Mouse (Mus musculus) embryonic facial prominence, embryonic 13.5 days (tissue): ENCODE measurements around the gene Mgat4c. TPM values are rescaled to one million over a fixed set of nuclear protein-coding genes. Genes with fewer than 3 reads are reported as not detected.

ENCODE experiments used
- ATAC-seq: fragments of 200-750 bp; cut with Nextera tagmentation; 2 replicates; pipeline ENCODE4 v1.8.0; 2017; ENCODE audit warnings: low read depth; ENCODE audit not compliant: insufficient number of reproducible peaks, insufficient read depth, low FRiP score, low TSS enrichment
- H3K27ac ChIP-seq: fragments of 300-500 bp; sonication (generic); 2 replicates; pipeline ENCODE4 v1.5.1; 2015; ENCODE audit warnings: moderate library complexity, mild to moderate bottlenecking, inconsistent platforms
- H3K27me3 ChIP-seq: fragments of 300-500 bp; sonication (generic); 2 replicates; pipeline ENCODE4 v1.6.1; 2015; ENCODE audit warnings: mild to moderate bottlenecking, inconsistent platforms
- H3K36me3 ChIP-seq: fragments of 300-500 bp; sonication (generic); 2 replicates; pipeline ENCODE4 v1.6.1; 2015; ENCODE audit warnings: mild to moderate bottlenecking, inconsistent platforms
- H3K4me1 ChIP-seq: fragments of 300-500 bp; sonication (generic); 2 replicates; pipeline ENCODE4 v1.6.1; 2015; ENCODE audit warnings: inconsistent platforms
- H3K4me2 ChIP-seq: fragments of 300-500 bp; sonication (generic); 2 replicates; pipeline ENCODE4 v1.6.1; 2015; ENCODE audit warnings: moderate library complexity, mild to moderate bottlenecking, inconsistent platforms
- H3K4me3 ChIP-seq: fragments of 300-500 bp; sonication (generic); 2 replicates; pipeline ENCODE4 v1.5.1; 2015; ENCODE audit warnings: mild to moderate bottlenecking, inconsistent platforms
- H3K9ac ChIP-seq: fragments of 300-500 bp; sonication (generic); 2 replicates; pipeline ENCODE4 v1.6.1; 2015; ENCODE audit warnings: mild to moderate bottlenecking, inconsistent platforms
- H3K9me3 ChIP-seq: fragments of 300-500 bp; sonication (generic); 2 replicates; pipeline ENCODE4 v1.6.1; 2016; ENCODE audit warnings: inconsistent platforms
- WGBS: fragments of 180-500 bp; shearing (Covaris S2); methylation state at CpG from one replicate; pipeline ENCODE4 v1.1.7; 2015; ENCODE audit warnings: mixed read lengths; 5-methylcytosine and 5-hydroxymethylcytosine counted together
- polyA plus RNA-seq: library from polyadenylated mRNA; unstranded; fragments of >200 nt; fragmentation: Nextera tagmentation; extraction: Ambion mirVana; gene quantifications from 2 replicates; pipeline ENCODE4 v1.2.1, GENCODE M21; 2015

Gene Mgat4c
- polyA plus RNA-seq, 1 experiment from 2014 or later: 3.0 TPM

- no peak for ATAC-seq
- H3K4me3 ChIP-seq: no peak overlapping the region
- 77% methylated on average over 2 of the region's 2 CpGs for WGBS
- no peaks in the 10 kb centered on the region for H3K36me3 ChIP-seq
- no peak overlapping the region for H3K27ac ChIP-seq
- no peak overlapping the region for H3K9ac ChIP-seq
- H3K27me3 ChIP-seq: no peaks in the 10 kb centered on the region
- H3K9me3 ChIP-seq: no peaks in the 10 kb centered on the region
- no peak overlapping the region for H3K4me2 ChIP-seq
- H3K4me1 ChIP-seq: no peaks in the 10 kb centered on the region
Measured at GRCm38 (mm10) chr10:101827944-101828343, 146.7 kb downstream of the Mgat4c start.

DNA sequence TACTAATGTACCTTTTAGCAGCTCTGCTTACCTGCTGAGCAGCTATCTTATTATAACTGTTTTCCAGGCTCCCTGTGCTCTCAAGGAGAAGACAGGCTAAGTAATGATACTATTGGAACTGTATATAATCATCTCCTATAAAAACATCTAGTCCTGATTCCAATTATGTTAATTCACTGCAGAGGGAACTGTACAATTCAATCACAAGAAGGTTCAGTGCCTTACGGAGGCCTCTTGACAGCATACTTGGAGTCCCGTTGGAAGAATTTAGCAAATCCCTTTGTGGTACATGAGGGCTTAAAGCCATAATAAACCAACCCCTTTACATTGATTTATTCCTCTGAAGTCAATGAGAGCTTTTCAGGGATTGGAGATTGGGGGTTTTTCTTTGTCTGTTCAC, 174.8 kb downstream of the Mgat4c start:
- no peak overlapping the region for H3K4me3 ChIP-seq
- H3K4me2 ChIP-seq: no peak overlapping the region
- H3K27me3 ChIP-seq: no peaks in the 10 kb centered on the region
- H3K27ac ChIP-seq: no peak overlapping the region
- no peaks in the 10 kb centered on the region for H3K36me3 ChIP-seq
- no peaks in the 10 kb centered on the region for H3K4me1 ChIP-seq
- 35% methylated on average over 2 of the region's 2 CpGs for WGBS
- H3K9me3 ChIP-seq: no peaks in the 10 kb centered on the region
- ATAC-seq: no peak
- no peak overlapping the region for H3K9ac ChIP-seq

GRCm38 (mm10) chr10:101889866-101890265, 208.6 kb downstream of the Mgat4c start:
- 83% methylated on average over 1 of the region's 1 CpGs for WGBS
- no peak for ATAC-seq
- Histone ChIP-seq H3K36me3 (no peaks in the 10 kb centered on the region), H3K9me3 (no peaks in the 10 kb centered on the region), H3K27me3 (no peaks in the 10 kb centered on the region), H3K4me2 (no peak overlapping the region), H3K9ac (no peak overlapping the region), H3K4me1 (no peaks in the 10 kb centered on the region), H3K27ac (no peak overlapping the region), H3K4me3 (no peak overlapping the region)

DNA sequence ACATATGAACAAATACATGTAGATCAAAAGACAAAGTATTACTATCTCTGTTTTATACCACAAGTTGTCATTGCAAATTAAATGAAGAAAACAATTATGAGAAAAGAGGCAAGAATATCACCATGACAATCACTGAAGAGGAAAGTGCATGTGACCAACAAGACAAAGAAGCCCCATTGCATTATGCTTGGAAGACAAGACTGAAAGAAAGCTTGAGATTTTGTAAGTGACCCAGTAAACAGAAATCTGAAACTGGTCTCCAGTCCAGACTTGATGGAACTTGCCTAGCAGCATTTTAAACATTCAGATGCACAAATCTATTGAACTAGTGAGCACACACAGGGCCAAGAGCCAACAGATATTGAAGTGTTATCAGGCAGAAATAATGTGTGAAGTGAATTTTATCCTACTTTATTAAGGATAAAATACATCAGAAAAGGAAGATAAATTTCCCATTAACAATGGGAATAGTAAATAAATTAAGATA, 236.1 kb downstream of the Mgat4c start:
- H3K4me1 ChIP-seq: no peaks in the 10 kb centered on the region
- H3K4me3 ChIP-seq: no peak overlapping the region
- H3K36me3 ChIP-seq: no peaks in the 10 kb centered on the region
- no peak overlapping the region for H3K27ac ChIP-seq
- H3K4me2 ChIP-seq: no peak overlapping the region
- no peak overlapping the region for H3K9ac ChIP-seq
- no peak for ATAC-seq
- H3K9me3 ChIP-seq: no peaks in the 10 kb centered on the region
- no peaks in the 10 kb centered on the region for H3K27me3 ChIP-seq

- 56% methylated on average over 4 of the region's 4 CpGs for WGBS
- H3K36me3 ChIP-seq: no peaks in the 10 kb centered on the region
- no peaks in the 10 kb centered on the region for H3K9me3 ChIP-seq
- H3K4me3 ChIP-seq: no peak overlapping the region
- H3K9ac ChIP-seq: no peak overlapping the region
- H3K4me1 ChIP-seq: no peaks in the 10 kb centered on the region
- no peak for ATAC-seq
- no peak overlapping the region for H3K27ac ChIP-seq
- H3K27me3 ChIP-seq: no peaks in the 10 kb centered on the region
- H3K4me2 ChIP-seq: no peak overlapping the region
Measured at GRCm38 (mm10) chr10:101997612-101998011, 316.3 kb downstream of the Mgat4c start.

GRCm38 (mm10) chr10:102042513-102042912, 361.2 kb downstream of the Mgat4c start:
- Histone ChIP-seq H3K9me3 (no peaks in the 10 kb centered on the region), H3K27ac (no peak overlapping the region), H3K27me3 (no peaks in the 10 kb centered on the region), H3K4me3 (no peak overlapping the region), H3K36me3 (no peaks in the 10 kb centered on the region), H3K4me1 (no peaks in the 10 kb centered on the region), H3K9ac (no peak overlapping the region), H3K4me2 (no peak overlapping the region)
- no peak for ATAC-seq
- 58% methylated on average over 2 of the region's 2 CpGs for WGBS

- Histone ChIP-seq H3K36me3 (no peaks in the 10 kb centered on the region), H3K4me2 (no peak overlapping the region), H3K9me3 (no peaks in the 10 kb centered on the region), H3K4me3 (no peak overlapping the region), H3K27ac (no peak overlapping the region), H3K27me3 (no peaks in the 10 kb centered on the region), H3K4me1 (no peaks in the 10 kb centered on the region), H3K9ac (no peak overlapping the region)
- WGBS: 82% methylated on average over 3 of the region's 3 CpGs
- ATAC-seq: no peak
Measured at GRCm38 (mm10) chr10:102056218-102056617, 374.9 kb downstream of the Mgat4c start.

DNA sequence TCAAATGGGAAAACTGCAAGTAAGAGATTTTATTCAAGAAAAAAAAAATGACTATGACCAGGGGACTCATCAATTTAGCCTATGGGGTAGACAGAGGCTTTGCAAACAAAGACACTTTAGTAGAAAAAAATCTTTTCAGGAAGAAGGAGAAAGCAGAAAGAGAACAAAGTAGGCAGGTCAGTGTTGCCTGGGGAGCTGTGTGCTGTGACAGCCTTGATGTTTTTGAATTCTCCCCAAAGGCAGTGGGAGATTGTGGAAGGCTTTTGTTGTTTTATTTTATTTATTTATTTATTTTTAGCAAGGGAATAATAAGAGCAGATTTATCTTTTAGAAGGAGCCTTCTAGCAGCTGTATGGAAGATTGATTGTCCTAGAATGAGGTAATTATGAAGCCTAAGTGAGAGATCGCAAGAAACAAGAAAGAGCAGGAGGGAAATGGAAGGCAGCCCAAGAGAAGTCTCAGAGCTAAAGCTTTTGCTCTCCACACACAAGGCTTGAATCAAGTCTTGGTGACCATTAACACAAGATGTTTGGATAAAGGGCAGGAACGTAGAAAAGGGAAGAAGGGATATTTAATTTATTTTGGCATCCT, 375.8 kb downstream of the Mgat4c start:
- H3K27ac ChIP-seq: no peak overlapping the region
- no peak overlapping the region for H3K4me3 ChIP-seq
- no peaks in the 10 kb centered on the region for H3K36me3 ChIP-seq
- H3K9me3 ChIP-seq: no peaks in the 10 kb centered on the region
- no peak overlapping the region for H3K9ac ChIP-seq
- no peak for ATAC-seq
- WGBS: 40% methylated on average over 2 of the region's 2 CpGs
- no peaks in the 10 kb centered on the region for H3K4me1 ChIP-seq
- H3K27me3 ChIP-seq: no peaks in the 10 kb centered on the region
- H3K4me2 ChIP-seq: no peak overlapping the region

DNA sequence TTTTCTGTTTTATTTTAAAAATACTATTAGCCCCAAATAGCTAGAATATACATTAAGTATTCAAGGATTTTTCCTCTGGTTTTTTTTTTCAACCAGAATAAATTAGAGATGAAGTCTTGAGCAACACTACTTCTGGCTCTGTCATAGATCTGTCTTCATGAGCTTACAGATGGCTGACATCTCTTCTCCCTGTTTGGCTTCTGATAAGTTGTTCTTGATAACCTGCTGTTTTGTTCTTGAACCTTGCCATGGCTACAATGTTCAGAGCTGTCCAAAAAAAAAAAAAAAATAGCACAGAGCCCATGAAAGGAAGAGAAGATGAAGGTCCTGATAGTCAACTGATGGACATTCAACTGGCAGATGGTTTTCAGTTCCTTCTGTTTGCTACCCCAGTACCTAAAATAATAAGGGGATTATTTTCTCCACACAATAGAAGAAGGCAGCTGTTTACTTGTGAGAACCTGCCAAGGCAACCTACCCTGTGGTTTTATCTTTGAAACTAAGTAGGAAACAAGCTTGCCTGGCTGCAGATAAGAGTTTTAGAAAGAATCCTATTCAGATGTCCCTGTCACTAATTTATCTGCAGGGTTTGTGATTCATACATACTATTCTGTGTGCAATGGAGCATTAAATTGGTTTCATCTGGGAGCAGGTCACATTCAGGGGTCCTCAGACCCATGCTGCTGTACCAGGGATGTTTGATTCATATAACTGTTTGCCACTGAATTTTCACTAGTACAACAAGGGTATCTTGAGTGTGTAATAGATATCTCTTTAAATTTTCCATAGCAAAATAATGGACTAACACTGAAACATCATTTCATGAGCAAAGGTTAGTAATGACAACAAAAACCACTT, 393.5 kb downstream of the Mgat4c start:
- no peaks in the 10 kb centered on the region for H3K27me3 ChIP-seq
- H3K27ac ChIP-seq: no peak overlapping the region
- no peak overlapping the region for H3K4me3 ChIP-seq
- no peaks in the 10 kb centered on the region for H3K9me3 ChIP-seq
- ATAC-seq: no peak
- H3K36me3 ChIP-seq: no peaks in the 10 kb centered on the region
- H3K4me2 ChIP-seq: no peak overlapping the region
- H3K4me1 ChIP-seq: no peaks in the 10 kb centered on the region
- H3K9ac ChIP-seq: no peak overlapping the region

DNA sequence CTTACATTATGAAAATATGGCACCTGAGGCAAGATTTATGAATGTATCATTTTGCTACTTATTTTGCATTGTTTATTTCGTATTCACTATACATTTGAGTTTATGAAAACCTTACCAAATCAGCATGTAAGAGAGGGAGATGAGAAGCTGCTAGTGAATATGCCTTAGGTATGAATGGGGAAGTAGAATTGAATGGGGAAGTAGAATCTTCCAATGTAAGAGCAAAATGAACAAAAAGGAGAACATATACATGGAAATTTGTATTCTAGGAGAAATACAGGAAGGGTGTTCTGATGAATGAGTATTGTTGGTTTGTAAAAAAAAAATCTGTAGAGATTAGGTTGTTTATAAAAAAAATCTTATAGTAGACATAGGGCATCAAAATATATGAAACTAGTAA, 441.9 kb downstream of the Mgat4c start:
- H3K27me3 ChIP-seq: no peaks in the 10 kb centered on the region
- WGBS: 75% methylated on average over 1 of the region's 1 CpGs
- H3K9me3 ChIP-seq: no peaks in the 10 kb centered on the region
- H3K27ac ChIP-seq: no peak overlapping the region
- H3K4me3 ChIP-seq: no peak overlapping the region
- H3K4me1 ChIP-seq: no peaks in the 10 kb centered on the region
- no peak overlapping the region for H3K9ac ChIP-seq
- no peak overlapping the region for H3K4me2 ChIP-seq
- no peaks in the 10 kb centered on the region for H3K36me3 ChIP-seq
- no peak for ATAC-seq

DNA sequence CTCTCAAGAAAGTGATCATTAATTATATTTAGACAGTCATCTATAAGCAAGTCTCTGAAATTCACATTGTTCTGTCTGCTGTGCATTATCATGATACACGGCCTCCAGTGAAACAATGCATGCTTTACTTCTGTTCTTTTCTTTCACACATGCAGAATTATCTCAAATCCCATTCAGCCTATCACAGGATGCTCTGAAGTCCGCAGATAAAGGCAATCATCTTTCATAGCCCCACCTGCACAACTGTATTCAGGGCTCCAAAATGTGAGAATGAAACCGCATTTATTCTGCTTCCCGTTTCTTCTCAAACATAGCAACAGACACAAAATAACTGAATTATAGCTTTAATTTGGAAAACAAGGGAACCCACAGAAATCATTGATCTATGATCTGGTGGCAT, 446.1 kb downstream of the Mgat4c start:
- Histone ChIP-seq H3K27ac (no peak overlapping the region), H3K9me3 (no peaks in the 10 kb centered on the region), H3K27me3 (no peaks in the 10 kb centered on the region), H3K36me3 (no peaks in the 10 kb centered on the region), H3K4me3 (no peak overlapping the region), H3K4me2 (no peak overlapping the region), H3K9ac (no peak overlapping the region), H3K4me1 (no peaks in the 10 kb centered on the region)
- WGBS: 79% methylated on average over 4 of the region's 4 CpGs
- ATAC-seq: no peak

DNA sequence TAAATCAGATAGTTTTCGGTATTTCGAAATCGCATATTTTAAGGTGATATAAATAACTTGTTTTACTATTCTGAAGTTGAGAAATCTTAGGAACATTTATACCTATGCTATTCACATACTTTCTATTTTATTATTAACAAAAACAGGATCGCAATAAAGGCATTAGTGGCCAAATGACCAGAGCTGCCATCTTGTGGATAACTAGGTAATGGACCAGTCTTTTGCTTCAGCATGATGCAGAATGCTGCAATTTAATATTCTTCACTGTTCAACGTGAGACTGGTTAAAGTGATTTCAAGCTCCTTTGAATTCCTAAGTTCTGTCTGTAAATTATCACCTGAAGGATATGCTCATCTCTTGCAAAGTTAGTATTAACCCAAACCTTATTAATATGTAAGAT, 473.6 kb downstream of the Mgat4c start:
- WGBS: 75% methylated on average over 5 of the region's 5 CpGs
- Histone ChIP-seq H3K4me1 (no peaks in the 10 kb centered on the region), H3K9ac (no peak overlapping the region), H3K4me3 (no peak overlapping the region), H3K9me3 (no peaks in the 10 kb centered on the region), H3K4me2 (no peak overlapping the region), H3K27me3 (no peaks in the 10 kb centered on the region), H3K36me3 (no peaks in the 10 kb centered on the region), H3K27ac (no peak overlapping the region)
- no peak for ATAC-seq
